Mouse (Mus musculus): Measurements from ENCODE around the gene Pafah1b1. TPM values are rescaled to one million over a fixed set of nuclear protein-coding genes. Genes with fewer than 3 reads are reported as not detected.

The Pafah1b1 gene
- polyA plus RNA-seq, 1 experiment from 2014 or later = 53.0 TPM

DNA sequence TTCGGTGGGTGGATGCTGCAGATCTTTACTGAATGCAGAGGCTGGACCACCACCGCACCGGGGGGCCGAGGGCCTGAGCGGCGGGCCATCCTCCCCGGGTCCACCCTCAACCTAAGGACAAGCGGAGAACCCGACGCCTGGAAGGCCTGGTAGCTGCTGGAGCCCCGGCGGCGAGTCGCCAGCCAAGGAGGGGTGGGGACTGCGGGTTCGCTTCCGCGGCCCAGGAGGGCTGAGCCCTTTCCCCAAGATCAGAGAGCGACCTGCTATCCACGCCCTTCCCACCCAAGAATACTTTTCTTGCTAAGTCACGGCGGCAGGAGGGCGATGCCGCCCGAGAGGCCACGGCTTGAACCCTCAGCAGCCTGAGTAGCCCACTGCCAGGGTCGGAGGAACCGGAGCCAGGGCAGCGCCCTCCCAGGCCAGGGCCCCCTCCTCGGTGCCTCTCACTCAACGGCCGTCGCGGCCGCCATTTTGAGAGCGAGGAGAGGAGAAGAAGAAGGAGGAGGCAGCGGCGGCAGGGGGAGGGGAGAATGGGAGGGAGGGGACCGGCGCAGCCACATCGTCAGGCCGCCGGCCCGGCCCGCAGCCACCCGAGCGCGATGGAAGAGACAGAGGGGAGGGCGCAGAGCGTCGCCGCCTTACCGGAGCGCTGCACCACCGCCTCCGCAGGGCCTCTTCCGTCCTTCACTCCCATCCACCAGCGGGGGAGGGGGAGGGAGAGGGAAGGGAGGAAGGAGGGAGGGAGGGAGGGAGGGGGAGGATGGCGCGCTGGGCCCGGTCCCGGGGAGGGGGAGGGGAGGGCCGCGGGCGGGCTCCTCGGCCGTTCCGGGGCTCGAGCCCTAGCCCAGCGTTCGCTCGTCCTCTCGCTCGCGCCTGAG is 874 bp downstream of the Pafah1b1 start:
- peak; percentile 88 for DNase-seq (ENCODE audit: low spot score)
- under 1% methylated on average over 52 of the region's 75 CpGs for WGBS
- Histone ChIP-seq H3K27ac (peak overlapping the region; percentile 99), H3K4me1 (replicated peaks; ENCODE audit: insufficient read depth, low read length) (0 out of 2 replicates have a peak, but pooled peaks cover 8% of the 10 kb centered on the region), H3K36me3 (ENCODE audit: insufficient read depth, low read length) (no peaks in the 10 kb centered on the region), H3K9me3 (replicated peaks; ENCODE audit: low read length) (no peaks in the 10 kb centered on the region), H3K9ac (ENCODE audit: low read depth, low read length) (peak overlapping the region; percentile 84), H3K4me3 (replicated peaks; ENCODE audit: low read depth, low read length) (peak overlapping the region; percentile 79), H3K27me3 (ENCODE audit: insufficient read depth, low read length) (no peaks in the 10 kb centered on the region), H3K4me2 (ENCODE audit: low read length) (peak overlapping the region; percentile 58)
- ATAC-seq (replicated peaks; ENCODE audit: low FRiP score, low read depth) = peak; percentile 84
- no peak for TF ChIP-seq CTCF (IDR thresholded peaks at IDR 0.05; ENCODE audit: low read depth)

DNA sequence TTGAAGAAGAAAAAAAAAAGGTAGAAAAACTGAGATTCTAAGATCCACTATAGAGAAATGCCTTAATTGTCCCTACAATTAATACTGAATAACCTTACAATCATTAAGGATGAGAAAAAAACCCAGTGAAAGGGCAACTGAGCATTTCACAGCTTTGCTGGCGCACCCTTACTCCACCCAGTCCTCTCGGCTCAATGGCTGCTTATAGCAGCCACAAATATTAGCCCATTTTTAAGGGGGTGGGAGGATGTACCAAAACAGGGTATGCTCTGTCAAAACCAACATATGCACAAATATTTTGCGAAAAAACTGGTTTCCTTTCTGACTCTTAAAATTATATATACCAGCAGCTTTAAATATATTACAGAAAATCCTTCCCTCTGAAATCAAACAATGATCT is 2.5 kb downstream of the Pafah1b1 start:
- no peaks in the 10 kb centered on the region for H3K36me3 ChIP-seq (ENCODE audit: insufficient read depth, low read length)
- no peak for TF ChIP-seq CTCF (IDR thresholded peaks at IDR 0.05; ENCODE audit: low read depth)
- DNase-seq (ENCODE audit: low spot score) (no peak), ATAC-seq (replicated peaks; ENCODE audit: low FRiP score, low read depth) (no peak)
- 0 out of 2 replicates have a peak, but pooled peaks cover 8% of the 10 kb centered on the region for H3K4me1 ChIP-seq (replicated peaks; ENCODE audit: insufficient read depth, low read length)
- H3K4me2 ChIP-seq (ENCODE audit: low read length) = peak overlapping the region; percentile 55
- H3K9me3 ChIP-seq (replicated peaks; ENCODE audit: low read length) = no peaks in the 10 kb centered on the region
- no peak overlapping the region for H3K9ac ChIP-seq (ENCODE audit: low read depth, low read length)
- H3K27ac ChIP-seq = no peak overlapping the region
- H3K4me3 ChIP-seq (replicated peaks; ENCODE audit: low read depth, low read length) = peak overlapping the region; percentile 17; the same call in 1 of the 2 replicates
- no peaks in the 10 kb centered on the region for H3K27me3 ChIP-seq (ENCODE audit: insufficient read depth, low read length)
- WGBS = 39% methylated on average over 3 of the region's 3 CpGs

DNA sequence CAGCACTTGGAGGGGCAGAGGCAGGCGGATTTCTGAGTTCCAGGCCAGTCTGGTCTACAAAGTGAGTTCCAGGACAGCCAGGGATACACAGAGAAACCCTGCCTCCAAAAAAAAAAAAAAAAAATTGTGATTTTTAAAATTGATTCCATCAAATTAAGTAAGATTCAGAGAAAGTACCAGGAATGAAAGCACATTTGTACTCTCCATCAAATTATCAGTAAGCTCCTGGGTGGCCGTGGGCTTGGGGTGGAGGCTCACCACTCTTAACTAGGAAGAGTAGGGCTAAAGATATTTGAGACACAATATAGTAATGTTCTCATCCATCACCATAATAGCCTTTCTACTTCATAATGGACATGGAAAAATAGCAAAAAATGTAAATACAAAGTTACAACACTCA is 3.3 kb downstream of the Pafah1b1 start:
- Histone ChIP-seq H3K27ac (no peak overlapping the region), H3K9me3 (replicated peaks; ENCODE audit: low read length) (no peaks in the 10 kb centered on the region), H3K27me3 (ENCODE audit: insufficient read depth, low read length) (no peaks in the 10 kb centered on the region), H3K4me2 (ENCODE audit: low read length) (peak overlapping the region; percentile 5; the same call in 1 of the 2 replicates), H3K4me3 (replicated peaks; ENCODE audit: low read depth, low read length) (no peak overlapping the region), H3K4me1 (replicated peaks; ENCODE audit: insufficient read depth, low read length) (0 out of 2 replicates have a peak, but pooled peaks cover 8% of the 10 kb centered on the region), H3K9ac (ENCODE audit: low read depth, low read length) (no peak overlapping the region), H3K36me3 (ENCODE audit: insufficient read depth, low read length) (no peaks in the 10 kb centered on the region)
- TF ChIP-seq CTCF (IDR thresholded peaks at IDR 0.05; ENCODE audit: low read depth) = no peak
- no peak for DNase-seq (ENCODE audit: low spot score)
- ATAC-seq (replicated peaks; ENCODE audit: low FRiP score, low read depth) = no peak
- 60% methylated on average over 2 of the region's 2 CpGs for WGBS

DNA sequence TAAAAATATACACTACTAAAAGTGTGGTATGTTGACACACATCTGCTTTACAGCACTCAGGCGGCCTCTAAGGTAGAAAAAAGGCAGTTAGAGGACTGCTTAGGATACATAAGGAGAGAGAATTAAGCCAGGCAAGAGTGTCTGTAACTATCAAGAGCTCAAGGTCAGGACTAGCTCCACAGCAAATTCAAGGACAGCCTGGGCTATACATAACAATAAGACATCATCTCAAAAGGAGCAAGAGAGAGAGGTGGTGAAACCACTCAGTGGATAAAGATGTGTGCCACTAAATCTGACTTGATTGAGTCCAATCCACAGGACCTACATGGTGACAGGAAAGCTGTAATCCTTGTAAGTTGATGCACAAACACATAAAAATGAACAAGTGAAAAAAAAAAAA is 3.8 kb downstream of the Pafah1b1 start:
- Histone ChIP-seq H3K4me2 (ENCODE audit: low read length) (peak overlapping the region; percentile 5; the same call in 1 of the 2 replicates), H3K36me3 (ENCODE audit: insufficient read depth, low read length) (no peaks in the 10 kb centered on the region), H3K4me3 (replicated peaks; ENCODE audit: low read depth, low read length) (no peak overlapping the region), H3K27ac (no peak overlapping the region), H3K9ac (ENCODE audit: low read depth, low read length) (no peak overlapping the region), H3K27me3 (ENCODE audit: insufficient read depth, low read length) (no peaks in the 10 kb centered on the region), H3K9me3 (replicated peaks; ENCODE audit: low read length) (no peaks in the 10 kb centered on the region), H3K4me1 (replicated peaks; ENCODE audit: insufficient read depth, low read length) (0 out of 2 replicates have a peak, but pooled peaks cover 8% of the 10 kb centered on the region)
- DNase-seq (ENCODE audit: low spot score) (no peak), ATAC-seq (replicated peaks; ENCODE audit: low FRiP score, low read depth) (no peak)
- WGBS = 68% methylated on average over 1 of the region's 1 CpGs
- TF ChIP-seq CTCF (IDR thresholded peaks at IDR 0.05; ENCODE audit: low read depth) = no peak

DNA sequence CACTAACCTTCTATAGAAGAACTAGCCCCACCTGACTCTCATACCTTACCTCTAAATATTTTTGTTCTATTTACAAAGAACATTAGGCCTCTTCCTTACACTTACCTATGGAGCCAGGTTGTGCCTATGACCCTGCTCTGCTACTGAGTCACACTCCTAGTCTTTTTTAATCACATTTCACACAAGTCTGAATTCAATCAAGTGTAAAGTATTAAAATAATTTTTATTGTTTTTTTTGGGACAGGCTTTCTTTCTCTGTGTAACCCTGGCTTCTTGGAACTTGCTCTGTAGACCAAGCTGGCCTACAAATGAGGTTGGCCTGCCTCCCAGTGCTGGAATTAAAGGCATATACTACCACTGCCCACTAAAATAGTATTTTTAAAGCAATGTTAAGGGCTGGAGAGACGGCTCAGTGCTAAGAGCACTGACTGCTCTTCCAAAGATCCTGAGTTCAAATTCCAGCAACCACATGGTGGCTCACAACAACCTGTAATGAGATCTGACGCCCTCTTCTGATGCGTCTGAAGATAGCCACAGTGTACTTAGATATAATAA is 8.4 kb downstream of the Pafah1b1 start:
- Histone ChIP-seq H3K36me3 (ENCODE audit: insufficient read depth, low read length) (no peaks in the 10 kb centered on the region), H3K9ac (ENCODE audit: low read depth, low read length) (no peak overlapping the region), H3K4me2 (ENCODE audit: low read length) (no peak overlapping the region), H3K27ac (no peak overlapping the region), H3K4me3 (replicated peaks; ENCODE audit: low read depth, low read length) (no peak overlapping the region), H3K27me3 (ENCODE audit: insufficient read depth, low read length) (no peaks in the 10 kb centered on the region), H3K4me1 (replicated peaks; ENCODE audit: insufficient read depth, low read length) (0 out of 2 replicates have a peak, but pooled peaks cover 9% of the 10 kb centered on the region), H3K9me3 (replicated peaks; ENCODE audit: low read length) (no peaks in the 10 kb centered on the region)
- ATAC-seq (replicated peaks; ENCODE audit: low FRiP score, low read depth) (no peak), DNase-seq (ENCODE audit: low spot score) (no peak)
- no peak for TF ChIP-seq CTCF (IDR thresholded peaks at IDR 0.05; ENCODE audit: low read depth)
- 86% methylated on average over 3 of the region's 3 CpGs for WGBS

DNA sequence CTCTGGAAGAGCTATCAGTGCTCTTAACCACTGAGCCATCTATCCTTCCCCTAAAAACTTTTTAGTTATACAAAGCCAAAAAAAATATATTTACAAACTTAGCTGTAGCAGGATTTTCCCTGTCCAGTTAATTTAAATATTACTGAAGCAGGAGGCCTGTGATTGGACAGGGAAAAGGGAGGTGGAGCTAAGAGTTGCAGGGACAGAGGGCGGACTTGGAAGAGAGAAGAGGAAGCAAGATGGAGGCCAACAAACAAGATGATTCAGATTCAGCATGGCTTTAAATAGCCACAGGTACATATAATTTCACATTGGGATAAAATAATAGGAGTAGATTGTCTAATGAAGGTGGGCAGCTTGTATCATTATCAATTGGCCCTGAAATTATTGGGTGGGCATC is 13.8 kb downstream of the Pafah1b1 start:
- DNase-seq (ENCODE audit: low spot score) (no peak), ATAC-seq (replicated peaks; ENCODE audit: low FRiP score, low read depth) (no peak)
- H3K9ac ChIP-seq (ENCODE audit: low read depth, low read length) = no peak overlapping the region
- no peaks in the 10 kb centered on the region for H3K36me3 ChIP-seq (ENCODE audit: insufficient read depth, low read length)
- no peak overlapping the region for H3K4me3 ChIP-seq (replicated peaks; ENCODE audit: low read depth, low read length)
- no peak overlapping the region for H3K4me2 ChIP-seq (ENCODE audit: low read length)
- H3K9me3 ChIP-seq (replicated peaks; ENCODE audit: low read length) = no peaks in the 10 kb centered on the region
- H3K27me3 ChIP-seq (ENCODE audit: insufficient read depth, low read length) = no peaks in the 10 kb centered on the region
- TF ChIP-seq CTCF (IDR thresholded peaks at IDR 0.05; ENCODE audit: low read depth) = no peak
- peaks cover 8% of the 10 kb centered on the region; the same call in 1 of the 2 replicates for H3K4me1 ChIP-seq (replicated peaks; ENCODE audit: insufficient read depth, low read length)
- 85% methylated on average over 1 of the region's 1 CpGs for WGBS
- no peak overlapping the region for H3K27ac ChIP-seq
